Mouse (Mus musculus) embryonic facial prominence, embryonic 10.5 days (tissue): ENCODE measurements around the gene Tars2. TPM values are rescaled to one million over a fixed set of nuclear protein-coding genes. Genes with fewer than 3 reads are reported as not detected.
A peak's percentile ranks its signal among the peaks of the same experiment; 100 is the strongest.
"Not testable (repeated sequence)": the region's sequence is repeated elsewhere in the genome, so short reads cannot be mapped to it uniquely, and the experiment has no call there.

Source experiments
- DNase-seq: peaks from one replicate; pipeline ENCODE4 v3.0.0-alpha.2; 2017; ENCODE audit warnings: low spot score
- H3K27ac ChIP-seq: fragments of 300-500 bp; sonication (generic); replicated peaks from 2 replicates; pipeline ENCODE4 v1.5.1; 2016; ENCODE audit warnings: mild to moderate bottlenecking
- H3K27me3 ChIP-seq: fragments of 300-500 bp; sonication (generic); replicated peaks from 2 replicates; pipeline ENCODE4 v1.6.1; 2016; ENCODE audit warnings: low read depth, mild to moderate bottlenecking; ENCODE audit not compliant: poor library complexity, severe bottlenecking
- H3K36me3 ChIP-seq: fragments of 300-500 bp; sonication (generic); replicated peaks from 2 replicates; pipeline ENCODE4 v1.6.1; 2016; ENCODE audit warnings: mild to moderate bottlenecking, moderate library complexity
- H3K4me1 ChIP-seq: fragments of 300-500 bp; sonication (generic); 2 replicates; pipeline ENCODE4 v1.6.1; 2016
- H3K4me3 ChIP-seq: fragments of 300-500 bp; sonication (generic); 2 replicates; pipeline ENCODE4 v1.5.1; 2016; ENCODE audit warnings: mild to moderate bottlenecking, moderate library complexity
- H3K9me3 ChIP-seq: fragments of 300-500 bp; sonication (generic); 2 replicates; pipeline ENCODE4 v1.6.1; 2016; ENCODE audit warnings: mild to moderate bottlenecking
- WGBS: fragments of 180-500 bp; shearing (Covaris S2); methylation state at CpG from one replicate; pipeline ENCODE4 v1.1.7; 2016; 5-methylcytosine and 5-hydroxymethylcytosine counted together
- polyA plus RNA-seq: library from polyadenylated mRNA; unstranded; fragments of >200 nt; fragmentation: Nextera tagmentation; extraction: Ambion mirVana; gene quantifications from 2 replicates; pipeline ENCODE4 v1.2.1, GENCODE M21; 2016

The Tars2 gene
- polyA plus RNA-seq, 1 experiment from 2014 or later = 65.5 TPM

- no peaks in the 10 kb centered on the region for H3K9me3 ChIP-seq
- no peaks in the 10 kb centered on the region for H3K27me3 ChIP-seq
- H3K27ac ChIP-seq = no peak overlapping the region
- no peaks in the 10 kb centered on the region for H3K36me3 ChIP-seq
- no peak for DNase-seq
- peaks cover 27% of the 10 kb centered on the region for H3K4me1 ChIP-seq
- no peak overlapping the region for H3K4me3 ChIP-seq
- WGBS = 86% methylated on average over 4 of the region's 4 CpGs
Measured at GRCm38 (mm10) chr3:95704612-95705011, 55.4 kb downstream of the Tars2 start.

- no peaks in the 10 kb centered on the region for H3K36me3 ChIP-seq
- 93% methylated on average over 3 of the region's 3 CpGs for WGBS
- H3K27me3 ChIP-seq = no peaks in the 10 kb centered on the region
Measured at GRCm38 (mm10) chr3:95703276-95703675, 56.7 kb downstream of the Tars2 start.

DNA sequence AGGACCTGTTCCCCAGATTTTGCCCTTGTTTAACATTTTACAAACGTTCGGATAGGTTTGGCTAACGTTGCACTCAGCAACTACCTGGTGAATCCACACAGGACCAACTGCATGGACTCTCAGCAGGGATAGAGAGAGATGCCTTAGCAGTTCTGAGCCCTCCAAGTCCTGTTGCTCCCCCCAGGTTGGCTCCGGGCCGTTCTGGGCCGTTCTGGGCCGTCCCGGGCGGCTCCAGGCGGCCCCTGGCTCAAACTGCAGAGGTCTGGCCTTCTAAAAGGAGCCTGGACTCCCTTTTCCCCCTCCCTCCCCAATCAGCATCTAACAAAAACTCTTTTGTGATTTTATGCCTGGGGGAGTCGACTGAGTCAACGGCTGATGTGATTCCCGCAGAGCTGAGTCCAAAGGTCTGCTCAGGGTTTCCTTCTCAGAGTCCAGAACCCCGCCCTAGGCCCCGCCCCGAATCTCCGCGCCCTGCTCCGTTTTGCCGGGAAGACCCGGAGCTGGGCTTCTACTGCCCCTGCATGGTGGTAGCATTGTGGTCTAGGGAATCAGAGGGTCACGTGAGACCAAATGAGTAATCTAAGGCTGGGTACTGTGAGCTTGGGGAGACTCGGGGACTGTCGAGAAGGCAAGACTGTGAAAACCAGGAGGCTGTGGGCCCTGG lies 58.0 kb downstream of the Tars2 start:
- H3K27me3 ChIP-seq = no peaks in the 10 kb centered on the region
- DNase-seq = peak; percentile 88
- peaks cover 33% of the 10 kb centered on the region for H3K4me1 ChIP-seq
- peak overlapping the region; percentile 51 for H3K4me3 ChIP-seq
- H3K27ac ChIP-seq = peak overlapping the region; percentile 84
- WGBS = 4% methylated on average over 24 of the region's 24 CpGs
- H3K9me3 ChIP-seq = no peaks in the 10 kb centered on the region
- no peaks in the 10 kb centered on the region for H3K36me3 ChIP-seq

More at GRCm38 (mm10) chr3:95703276-95703675, 56.7 kb downstream of the Tars2 start:
- Histone ChIP-seq H3K4me1 (peaks cover 27% of the 10 kb centered on the region), H3K9me3 (no peaks in the 10 kb centered on the region), H3K4me3 (no peak overlapping the region), H3K27ac (no peak overlapping the region)
- no peak for DNase-seq

- 71% methylated on average over 2 of the region's 2 CpGs for WGBS
- Histone ChIP-seq H3K4me3 (no peak overlapping the region; the same call in 1 of the 2 replicates), H3K4me1 (peaks cover 43% of the 10 kb centered on the region), H3K9me3 (no peaks in the 10 kb centered on the region), H3K27ac (peak overlapping the region; percentile 84), H3K36me3 (no peaks in the 10 kb centered on the region), H3K27me3 (no peaks in the 10 kb centered on the region)
- no peak for DNase-seq
Measured at GRCm38 (mm10) chr3:95701085-95701484, 58.9 kb downstream of the Tars2 start.

- Histone ChIP-seq H3K4me1 (peaks cover 51% of the 10 kb centered on the region), H3K36me3 (no peaks in the 10 kb centered on the region), H3K27me3 (no peaks in the 10 kb centered on the region), H3K27ac (0 out of 2 replicates have a peak overlapping the region, but pooled peaks have one; percentile 84), H3K9me3 (no peaks in the 10 kb centered on the region), H3K4me3 (no peak overlapping the region)
- DNase-seq = no peak
- WGBS = 46% methylated on average over 6 of the region's 6 CpGs
Measured at GRCm38 (mm10) chr3:95700233-95700681, 59.7 kb downstream of the Tars2 start.

GRCm38 (mm10) chr3:95698286-95698685 lies 61.7 kb downstream of the Tars2 start:
- H3K9me3 ChIP-seq = no peaks in the 10 kb centered on the region
- no peaks in the 10 kb centered on the region for H3K36me3 ChIP-seq
- no peak overlapping the region for H3K27ac ChIP-seq
- no peaks in the 10 kb centered on the region for H3K27me3 ChIP-seq
- no peak overlapping the region for H3K4me3 ChIP-seq
- H3K4me1 ChIP-seq = peaks cover 65% of the 10 kb centered on the region
- DNase-seq = no peak
- 82% methylated on average over 4 of the region's 4 CpGs for WGBS

DNA sequence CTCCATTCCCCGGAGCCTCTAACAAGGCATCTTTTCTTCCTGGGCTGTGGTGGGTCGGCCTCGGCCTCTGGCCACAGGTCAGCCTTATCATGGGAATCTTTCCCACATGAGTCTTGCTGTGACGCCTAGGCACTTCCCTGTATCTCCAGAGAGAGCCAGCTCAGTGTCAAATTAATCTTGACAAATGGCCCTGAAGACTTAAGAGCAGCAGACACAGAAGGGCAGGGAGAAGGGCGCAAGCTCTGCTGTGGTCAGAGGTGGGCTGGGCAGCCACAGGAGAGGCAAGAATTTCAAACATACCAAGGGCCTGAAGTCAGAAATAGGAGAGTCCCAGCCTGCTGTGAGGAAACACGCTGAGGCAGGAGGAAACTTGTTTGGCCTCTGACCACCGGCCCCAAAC lies 63.6 kb downstream of the Tars2 start:
- Histone ChIP-seq H3K27me3 (no peaks in the 10 kb centered on the region), H3K4me3 (no peak overlapping the region), H3K27ac (peak overlapping the region; percentile 79), H3K36me3 (peaks cover 2% of the 10 kb centered on the region; the same call in 1 of the 2 replicates), H3K4me1 (peaks cover 55% of the 10 kb centered on the region), H3K9me3 (no peaks in the 10 kb centered on the region)
- DNase-seq = peak; percentile 53
- 11% methylated on average over 7 of the region's 7 CpGs for WGBS

DNA sequence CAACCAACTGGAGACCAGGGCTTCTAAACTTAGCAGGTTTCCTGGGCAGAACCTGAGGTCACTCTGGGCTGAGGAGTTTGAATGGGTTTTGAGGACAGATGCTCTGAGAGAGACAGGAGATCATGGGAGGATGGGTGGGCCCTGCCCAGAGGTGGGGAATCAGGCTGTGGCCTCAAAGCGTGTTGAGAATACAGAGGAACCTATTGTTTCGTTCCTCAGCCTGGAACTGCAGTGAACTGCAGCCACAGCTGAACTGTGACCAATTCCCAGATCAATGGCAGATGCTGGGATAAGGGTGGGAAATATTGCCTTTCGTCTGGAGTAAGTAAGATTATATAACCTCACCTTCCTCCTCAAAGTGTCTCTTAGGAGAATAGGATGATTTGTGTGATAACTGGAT lies 64.2 kb downstream of the Tars2 start:
- Histone ChIP-seq H3K27ac (peak overlapping the region; percentile 74), H3K27me3 (no peaks in the 10 kb centered on the region), H3K4me3 (no peak overlapping the region), H3K9me3 (no peaks in the 10 kb centered on the region), H3K4me1 (peaks cover 49% of the 10 kb centered on the region), H3K36me3 (peaks cover 6% of the 10 kb centered on the region; the same call in 1 of the 2 replicates)
- peak; percentile 63 for DNase-seq
- WGBS = 34% methylated on average over 3 of the region's 3 CpGs

DNA sequence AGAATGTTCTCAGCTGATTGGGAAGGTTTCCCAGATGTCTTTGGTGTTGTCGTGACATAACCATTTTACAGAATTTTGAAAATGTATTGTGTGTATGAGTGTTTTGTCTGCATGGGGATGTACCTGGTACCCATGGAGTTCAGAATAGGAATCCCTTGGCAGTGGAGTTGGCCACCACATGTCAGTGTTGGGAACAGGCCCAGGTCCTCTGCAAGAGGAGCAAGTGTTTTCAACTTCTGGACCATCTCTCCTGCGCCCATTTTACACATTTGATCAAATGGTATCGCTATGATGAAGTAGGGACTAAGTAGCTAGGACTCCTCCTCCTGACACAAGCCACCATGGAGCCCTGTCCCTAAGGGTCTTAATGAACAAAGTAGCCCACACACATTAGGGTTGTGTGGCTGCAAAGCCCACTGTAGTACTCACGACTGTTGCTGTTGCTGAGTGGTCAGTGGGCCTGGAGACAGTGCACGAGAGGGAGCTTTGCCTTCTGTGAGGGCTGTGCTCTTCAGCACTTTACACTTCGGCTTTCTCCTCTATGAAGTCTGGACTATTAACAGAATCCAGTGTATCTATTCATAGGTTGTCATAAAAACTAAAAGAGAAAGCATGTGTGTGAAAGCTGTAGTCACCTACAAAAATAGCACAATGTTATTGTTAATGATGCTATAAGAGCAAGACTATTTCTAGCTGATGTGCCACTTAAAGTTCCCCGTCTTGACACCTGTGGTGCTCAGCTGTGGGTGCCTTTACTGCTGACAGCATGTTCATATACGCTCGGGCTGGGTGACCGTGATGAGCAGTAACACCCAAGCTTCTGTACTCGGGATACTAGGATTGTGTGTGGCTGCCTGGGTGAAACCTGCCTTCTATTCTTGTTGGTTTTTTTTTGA lies 65.0 kb downstream of the Tars2 start:
- H3K4me1 ChIP-seq = peaks cover 47% of the 10 kb centered on the region
- DNase-seq = no peak
- H3K4me3 ChIP-seq = no peak overlapping the region
- peaks cover 6% of the 10 kb centered on the region; the same call in 1 of the 2 replicates for H3K36me3 ChIP-seq
- WGBS = 84% methylated on average over 11 of the region's 11 CpGs
- H3K27ac ChIP-seq = peak overlapping the region; percentile 74
- H3K27me3 ChIP-seq = no peaks in the 10 kb centered on the region
- H3K9me3 ChIP-seq = no peaks in the 10 kb centered on the region

DNA sequence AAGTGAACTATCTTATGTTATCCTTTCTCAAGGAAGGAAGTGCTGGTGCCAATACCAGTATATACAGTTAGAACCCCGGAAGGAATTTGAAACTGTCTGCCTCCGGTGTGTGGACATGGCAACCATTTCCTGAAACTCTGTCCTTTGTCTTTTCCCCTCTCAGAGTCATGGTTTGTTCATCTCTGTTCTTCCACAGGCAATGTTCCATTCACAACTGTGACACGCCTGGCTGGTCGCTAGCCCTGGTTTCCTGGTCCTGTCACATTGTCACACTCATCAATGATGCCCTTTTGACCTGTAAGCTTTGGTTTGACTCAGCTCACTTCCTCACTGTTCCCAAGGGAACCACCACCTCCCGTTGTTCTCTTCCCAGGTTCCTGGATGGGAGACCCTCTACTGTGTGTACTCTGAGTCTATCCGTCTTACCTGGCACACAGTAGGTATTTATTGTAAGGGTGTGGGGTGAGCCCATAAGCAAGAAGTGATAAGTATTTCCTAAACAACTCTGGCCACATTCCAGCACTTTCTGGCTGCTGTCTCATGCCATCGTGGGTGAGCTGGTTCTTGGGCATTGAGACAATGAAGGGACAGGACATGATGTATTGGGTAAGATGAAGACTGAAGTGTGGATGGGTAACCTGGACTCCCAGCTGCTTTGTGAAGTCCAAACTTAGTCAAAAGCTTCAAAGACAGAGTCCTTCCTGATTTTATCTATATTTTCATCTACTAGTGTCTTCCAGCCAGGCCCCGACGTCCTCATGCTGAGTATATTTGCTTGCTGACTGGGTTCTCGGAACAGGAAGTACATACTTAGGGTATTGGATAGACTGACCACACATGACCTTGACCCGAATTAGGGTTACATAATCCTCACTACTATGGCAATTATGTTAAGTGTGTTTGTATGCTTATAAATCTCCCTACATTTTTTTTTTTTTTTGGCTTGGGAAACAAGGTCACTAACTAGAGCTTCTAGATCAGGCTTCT lies 65.9 kb downstream of the Tars2 start:
- no peak for DNase-seq
- peaks cover 54% of the 10 kb centered on the region for H3K4me1 ChIP-seq
- peaks cover under 1% of the 10 kb centered on the region; the same call in 1 of the 2 replicates for H3K27me3 ChIP-seq
- 0 out of 2 replicates have a peak overlapping the region, but pooled peaks have one; percentile 12 for H3K27ac ChIP-seq
- H3K9me3 ChIP-seq = no peaks in the 10 kb centered on the region
- H3K36me3 ChIP-seq = peaks cover 6% of the 10 kb centered on the region; the same call in 1 of the 2 replicates
- H3K4me3 ChIP-seq = no peak overlapping the region
- WGBS = 51% methylated on average over 11 of the region's 11 CpGs

DNA sequence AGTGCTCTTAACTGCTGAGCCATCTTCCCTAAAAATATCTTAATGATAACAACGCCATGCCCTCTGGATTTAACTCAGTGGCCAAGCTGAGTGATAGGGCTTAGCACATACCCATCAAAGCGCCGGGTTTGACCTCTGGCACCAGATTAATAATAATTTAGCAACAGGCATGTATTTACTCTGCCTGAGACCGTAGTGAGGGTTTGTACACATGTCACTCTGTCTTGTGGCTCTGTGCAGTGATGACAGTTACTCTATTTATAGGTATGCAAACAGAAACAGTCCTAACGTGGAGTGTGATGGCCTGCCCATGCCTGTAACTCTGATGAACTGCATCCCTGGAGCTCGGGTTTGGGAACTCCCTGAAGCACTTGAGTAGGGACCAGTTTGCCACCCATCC lies 67.3 kb downstream of the Tars2 start:
- Histone ChIP-seq H3K9me3 (no peaks in the 10 kb centered on the region), H3K4me3 (no peak overlapping the region), H3K4me1 (peaks cover 67% of the 10 kb centered on the region), H3K27ac (no peak overlapping the region), H3K36me3 (peaks cover 6% of the 10 kb centered on the region; the same call in 1 of the 2 replicates), H3K27me3 (peaks cover 12% of the 10 kb centered on the region)
- no peak for DNase-seq
- WGBS = 79% methylated on average over 6 of the region's 6 CpGs

DNA sequence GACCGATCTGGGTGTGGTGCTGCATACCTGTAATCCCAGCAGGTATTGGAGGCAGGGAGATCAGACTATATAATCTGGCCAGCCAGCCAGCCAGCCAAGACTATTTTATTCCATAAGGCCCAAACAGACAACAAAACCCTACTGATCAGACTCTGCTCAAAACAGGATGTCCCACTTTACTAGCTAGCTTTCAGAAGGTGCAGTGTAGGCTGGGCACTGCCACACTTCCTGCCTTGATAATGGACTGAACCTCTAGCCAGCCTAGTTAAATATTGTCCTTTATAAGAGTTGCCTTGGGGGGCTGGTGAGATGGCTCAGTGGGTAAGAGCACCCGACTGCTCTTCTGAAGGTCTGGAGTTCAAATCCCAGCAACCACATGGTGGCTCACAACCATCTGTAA lies 69.5 kb downstream of the Tars2 start:
- H3K36me3 ChIP-seq, H3K27ac ChIP-seq, H3K9me3 ChIP-seq, H3K4me3 ChIP-seq, DNase-seq: not testable (repeated sequence)
- Histone ChIP-seq H3K27me3 (peaks cover 21% of the 10 kb centered on the region), H3K4me1 (peaks cover 65% of the 10 kb centered on the region)
- WGBS = 94% methylated on average over 2 of the region's 2 CpGs
